Mouse (Mus musculus) intestine, embryonic 15.5 days (tissue): Measurements from ENCODE around the gene Mfap3l. TPM values are rescaled to one million over a fixed set of nuclear protein-coding genes. Genes with fewer than 3 reads are reported as not detected.

Experiments
- polyA plus RNA-seq: library from polyadenylated mRNA; unstranded; fragments of >200 nt; fragmentation: Nextera tagmentation; extraction: Ambion mirVana; gene quantifications from 2 replicates; pipeline ENCODE4 v1.2.1, GENCODE M21; 2015

Gene Mfap3l
- polyA plus RNA-seq, 1 experiment from 2014 or later = 1.2 TPM

Other genes with a start within 250 kb of the Mfap3l start
- gene Gm10283, start 129.6 kb upstream of the Mfap3l start, polyA plus RNA-seq = not detected in 2 replicates
- gene Aadat, start 126.9 kb upstream of the Mfap3l start, polyA plus RNA-seq = 0.29 and 0.56 TPM in 2 replicates